Mouse (Mus musculus): Measurements from ENCODE around the gene Fpr-rs3. TPM values are rescaled to one million over a fixed set of nuclear protein-coding genes. Genes with fewer than 3 reads are reported as not detected.

Fpr-rs3 gene
- polyA plus RNA-seq (2011; ENCODE audit: insufficient read length, low read depth, missing spikeins): not detected in 2 replicates

DNA sequence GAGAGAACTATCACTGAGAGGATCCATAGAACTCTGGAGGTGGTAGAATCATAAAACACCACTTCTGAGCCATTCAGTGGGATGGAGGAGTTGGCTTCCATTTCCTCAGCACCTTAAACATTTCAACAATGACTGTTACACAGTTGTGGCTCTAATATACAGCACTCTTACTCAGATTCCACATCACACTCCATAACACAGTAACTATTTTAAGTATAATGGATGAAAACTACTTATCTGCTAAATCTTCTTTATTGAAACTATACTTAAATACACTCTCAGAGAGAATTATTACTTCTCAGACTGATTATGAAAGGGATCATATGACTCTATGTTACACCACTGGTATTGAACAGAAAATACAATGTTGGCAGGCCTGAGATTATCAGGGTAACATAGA is at the start of gene Fpr-rs3:
Gene Fpr-rs3 (minus strand): TSS at position 101 of the 400 bp plus-strand sequence.
- no peak within 1 kb of the TSS for H3K27ac ChIP-seq (ENCODE audit: insufficient read depth, low read length)
- H3K4me3 ChIP-seq (ENCODE audit: insufficient read depth, low read length): no peak within 1 kb of the TSS
- TF ChIP-seq POLR2A (IDR thresholded peaks at IDR 0.05; ENCODE audit: low read depth, low read length): no peak
- no peak for TF ChIP-seq CTCF (IDR thresholded peaks at IDR 0.05; ENCODE audit: borderline replicate concordance, insufficient read depth, low read length)
- no peaks in the 10 kb centered on the region for H3K4me1 ChIP-seq (ENCODE audit: control insufficient read depth, insufficient read depth, low read length)

GRCm38 (mm10) chr17:20596323-20596722 is 28.4 kb downstream of the Fpr-rs3 start, which contains the start of gene Vmn2r110:
Gene Vmn2r110, minus strand, starts transcription at chr17:20596423.
- no peak within 1 kb of the TSS for H3K27ac ChIP-seq (ENCODE audit: insufficient read depth, low read length)
- TF ChIP-seq POLR2A (IDR thresholded peaks at IDR 0.05; ENCODE audit: low read depth, low read length) (no peak), CTCF (IDR thresholded peaks at IDR 0.05; ENCODE audit: borderline replicate concordance, insufficient read depth, low read length) (no peak)
- H3K4me1 ChIP-seq (ENCODE audit: control insufficient read depth, insufficient read depth, low read length): no peaks in the 10 kb centered on the region
- no peak within 1 kb of the TSS for H3K4me3 ChIP-seq (ENCODE audit: insufficient read depth, low read length)

Other genes with a start within 250 kb of the Fpr-rs3 start
- not detected in 2 replicates for gene Vmn1r224, start 210.7 kb downstream of the Fpr-rs3 start, polyA plus RNA-seq (2011; ENCODE audit: insufficient read length, low read depth, missing spikeins)
- not detected in 2 replicates for gene Vmn2r108, start 143.5 kb downstream of the Fpr-rs3 start, polyA plus RNA-seq (2011; ENCODE audit: insufficient read length, low read depth, missing spikeins)
- not detected in 2 replicates for gene Vmn1r225, start 126.7 kb downstream of the Fpr-rs3 start, polyA plus RNA-seq (2011; ENCODE audit: insufficient read length, low read depth, missing spikeins)
- not detected in 2 replicates for gene Vmn2r109, start 60.1 kb downstream of the Fpr-rs3 start, polyA plus RNA-seq (2011; ENCODE audit: insufficient read length, low read depth, missing spikeins)
- gene Vmn2r110, start 28.5 kb downstream of the Fpr-rs3 start, polyA plus RNA-seq (2011; ENCODE audit: insufficient read length, low read depth, missing spikeins): not detected in 2 replicates
- not detected in 2 replicates for gene Vmn1r226, start 58.0 kb upstream of the Fpr-rs3 start, polyA plus RNA-seq (2011; ENCODE audit: insufficient read length, low read depth, missing spikeins)
- gene Vmn1r227, start 105.0 kb upstream of the Fpr-rs3 start, polyA plus RNA-seq (2011; ENCODE audit: insufficient read length, low read depth, missing spikeins): not detected in 2 replicates
- not detected in 2 replicates for gene Vmn1r228, start 161.3 kb upstream of the Fpr-rs3 start, polyA plus RNA-seq (2011; ENCODE audit: insufficient read length, low read depth, missing spikeins)
- gene Vmn1r229, start 186.7 kb upstream of the Fpr-rs3 start, polyA plus RNA-seq (2011; ENCODE audit: insufficient read length, low read depth, missing spikeins): not detected in 2 replicates
- gene Vmn1r230, start 215.6 kb upstream of the Fpr-rs3 start, polyA plus RNA-seq (2011; ENCODE audit: insufficient read length, low read depth, missing spikeins): not detected in 2 replicates